23 mouse cellular contexts compared by ENCODE assay signal in the genomic region with DNA sequence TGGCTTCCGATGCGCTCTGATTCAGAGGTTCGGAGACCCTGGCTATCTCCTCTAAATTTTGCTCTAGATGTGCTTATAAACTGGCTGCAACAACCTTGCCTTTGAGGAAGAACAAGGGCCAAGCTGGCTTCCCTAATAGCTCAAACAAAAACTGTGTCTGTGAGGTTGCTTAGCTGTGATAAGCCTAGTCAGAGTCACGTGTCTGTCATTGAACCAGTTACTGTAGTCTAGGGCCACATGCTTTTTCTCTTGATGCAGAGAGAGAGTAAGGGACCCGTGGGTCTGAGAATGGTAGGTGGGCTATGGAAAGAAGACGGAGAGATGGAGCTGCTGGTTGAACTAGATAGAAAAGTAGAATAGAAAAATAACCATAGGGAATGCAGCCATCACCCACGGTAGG. TPM values are rescaled to one million over a fixed set of nuclear protein-coding genes. Genes with fewer than 3 reads are reported as not detected.
A peak's percentile ranks its signal among the peaks of the same experiment; 100 is the strongest.
DNase-seq lines count a peak whose midpoint lies in the region; ATAC-seq lines count a peak whose summit lies in the region.
"Had no signal": no experiment of that assay in that cellular context is flagged by ENCODE, and none has a peak within 500 bp of the region (broad histone marks: within the 10 kb centered on the region; RNA-seq: fewer than 3 reads in every experiment).

No protein-coding gene starts in this region.

- no peak overlapping the region for H3K9ac ChIP-seq in liver, embryonic 11.5 days (ENCODE audit: low read depth, low read length)
- H3K9ac ChIP-seq in liver, embryonic 12.5 days: no peak overlapping the region
- no peak overlapping the region for H3K9ac ChIP-seq in limb, embryonic 15.5 days
- H3K9ac ChIP-seq: forebrain, embryonic 13.5 days; heart, embryonic 13.5 days; hindbrain, embryonic 12.5 days; hindbrain, embryonic 15.5 days had no signal

- no peaks in the 10 kb centered on the region for H3K9me3 ChIP-seq in liver, embryonic 11.5 days (ENCODE audit: control insufficient read depth, low read length)
- no peaks in the 10 kb centered on the region for H3K9me3 ChIP-seq in liver, embryonic 12.5 days (replicated peaks)
- H3K9me3 ChIP-seq in limb, embryonic 10.5 days (replicated peaks): no peaks in the 10 kb centered on the region
- no peaks in the 10 kb centered on the region for H3K9me3 ChIP-seq in limb, embryonic 15.5 days
- H3K9me3 ChIP-seq: forebrain, embryonic 10.5 days; forebrain, embryonic 13.5 days; heart, embryonic 13.5 days; hindbrain, embryonic 12.5 days; hindbrain, embryonic 15.5 days had no signal

- no peak overlapping the region for H3K4me3 ChIP-seq in liver, embryonic 11.5 days (ENCODE audit: low read depth, low read length)
- H3K4me3 ChIP-seq in liver, embryonic 12.5 days: no peak overlapping the region
- no peak overlapping the region for H3K4me3 ChIP-seq in limb, embryonic 10.5 days
- H3K4me3 ChIP-seq in limb, embryonic 15.5 days: no peak overlapping the region
- H3K4me3 ChIP-seq: forebrain, embryonic 10.5 days; forebrain, embryonic 13.5 days; heart, embryonic 13.5 days; hindbrain, embryonic 12.5 days; hindbrain, embryonic 15.5 days had no signal

- H3K4me1 ChIP-seq in liver, embryonic 11.5 days (replicated peaks; ENCODE audit: control insufficient read depth, insufficient read depth, low read length): peaks cover 14% of the 10 kb centered on the region
- peaks cover 67% of the 10 kb centered on the region for H3K4me1 ChIP-seq in liver, embryonic 12.5 days
- peaks cover 78% of the 10 kb centered on the region for H3K4me1 ChIP-seq in limb, embryonic 10.5 days
- peaks cover 62% of the 10 kb centered on the region for H3K4me1 ChIP-seq in limb, embryonic 15.5 days

- no peak overlapping the region for H3K4me2 ChIP-seq in liver, embryonic 11.5 days
- no peak overlapping the region for H3K4me2 ChIP-seq in liver, embryonic 12.5 days
- H3K4me2 ChIP-seq in limb, embryonic 15.5 days: no peak overlapping the region
- H3K4me2 ChIP-seq: forebrain, embryonic 13.5 days; heart, embryonic 13.5 days; hindbrain, embryonic 12.5 days; hindbrain, embryonic 15.5 days had no signal

- 0 out of 2 replicates have a peak, but pooled peaks have one; percentile 51 for ATAC-seq in liver, embryonic 11.5 days (replicated peaks; ENCODE audit: low FRiP score)
- no peak for ATAC-seq in liver, embryonic 12.5 days
- no peak for ATAC-seq in limb, embryonic 15.5 days (ENCODE audit: insufficient number of reproducible peaks, low FRiP score, low TSS enrichment, low read depth)
- ATAC-seq: CD4-positive, CD25-positive, alpha-beta regulatory T cell, adult 4 months; forebrain, embryonic 13.5 days; forebrain, embryonic 16.5 days; intestine, postnatal 0 days had no signal

- H3K36me3 ChIP-seq in liver, embryonic 11.5 days (ENCODE audit: control insufficient read depth, insufficient read depth, low read length): no peaks in the 10 kb centered on the region
- no peaks in the 10 kb centered on the region for H3K36me3 ChIP-seq in liver, embryonic 12.5 days
- H3K36me3 ChIP-seq in limb, embryonic 10.5 days: no peaks in the 10 kb centered on the region
- H3K36me3 ChIP-seq in limb, embryonic 15.5 days: no peaks in the 10 kb centered on the region
- H3K36me3 ChIP-seq: forebrain, embryonic 10.5 days; heart, embryonic 13.5 days; hindbrain, embryonic 12.5 days; hindbrain, embryonic 15.5 days had no signal

- H3K27me3 ChIP-seq in liver, embryonic 11.5 days (replicated peaks; ENCODE audit: control insufficient read depth, insufficient read depth, low read length): 0 out of 2 replicates have a peak, but pooled peaks cover 2% of the 10 kb centered on the region
- H3K27me3 ChIP-seq in liver, embryonic 12.5 days (replicated peaks): no peaks in the 10 kb centered on the region; the same call in 1 of the 2 replicates
- no peaks in the 10 kb centered on the region for H3K27me3 ChIP-seq in limb, embryonic 10.5 days (ENCODE audit: low read depth, poor library complexity, severe bottlenecking)
- no peaks in the 10 kb centered on the region for H3K27me3 ChIP-seq in limb, embryonic 15.5 days
- H3K27me3 ChIP-seq: forebrain, embryonic 13.5 days; hindbrain, embryonic 12.5 days; hindbrain, embryonic 15.5 days; Patski had no signal

- DNase-seq in liver, embryonic 11.5 days (ENCODE audit: low spot score): no peak
- no peak for DNase-seq in limb, embryonic 10.5 days (ENCODE audit: low spot score)
- no peak for DNase-seq in retina, embryonic 14.5 days (ENCODE audit: low spot score)
- DNase-seq in cerebellum, adult 11-12 months: no peak
- DNase-seq in adipocyte (ENCODE audit: low spot score): no peak
- DNase-seq: adrenal gland, adult 8-10 months; adrenal gland, postnatal 25 days; cerebellum, adult 18-20 months; cerebellum, adult 9-10 months; cerebellum, postnatal 14 days; gastrocnemius, postnatal 10 days; heart, postnatal 14 days had no signal

- no peak overlapping the region for H3K27ac ChIP-seq in liver, embryonic 11.5 days (ENCODE audit: low read depth, low read length)
- H3K27ac ChIP-seq in liver, embryonic 12.5 days: no peak overlapping the region
- peak overlapping the region; percentile 65; the same call in 1 of the 2 replicates for H3K27ac ChIP-seq in limb, embryonic 10.5 days
- peak overlapping the region; percentile 88 for H3K27ac ChIP-seq in limb, embryonic 15.5 days
- H3K27ac ChIP-seq: forebrain, embryonic 10.5 days; forebrain, embryonic 13.5 days; hindbrain, embryonic 12.5 days; hindbrain, embryonic 15.5 days had no signal

- WGBS in liver, embryonic 11.5 days: 76% methylated on average over 7 of the region's 7 CpGs
- WGBS in liver, embryonic 12.5 days (ENCODE audit: insufficient replicate concordance): 66% methylated on average over 7 of the region's 7 CpGs
- 89% methylated on average over 7 of the region's 7 CpGs for WGBS in limb, embryonic 10.5 days
- WGBS in limb, embryonic 15.5 days: 87% methylated on average over 7 of the region's 7 CpGs

RNA-seq across cellular contexts. Expression of a gene that starts 24.5 kb away (rescaled TPM):
- 4.6 and 5.4 TPM in 2 replicates for polyA plus RNA-seq in liver, embryonic 11.5 days (2014; fragmentation: Nextera tagmentation; extraction: Ambion mirVana)
- 4.1 and 4.5 TPM in 2 replicates for polyA plus RNA-seq in liver, embryonic 12.5 days (2016; fragmentation: Nextera tagmentation; extraction: Ambion mirVana)
- 14.2 and 17.6 TPM in 2 replicates for polyA plus RNA-seq in limb, embryonic 10.5 days (2016; fragmentation: Nextera tagmentation; extraction: Ambion mirVana)
- 16.7 and 16.9 TPM in 2 replicates for polyA plus RNA-seq in limb, embryonic 15.5 days (2015; fragmentation: Nextera tagmentation; extraction: Ambion mirVana)

Comparison
In these comparisons a context has a peak if more than half of its experiments do, and no peak if none do; other contexts are left out.
1. H3K27ac ChIP-seq: peak in limb, embryonic 10.5 days (single experiment) and limb, embryonic 15.5 days (single experiment); none in liver, embryonic 11.5 days (single experiment) and liver, embryonic 12.5 days (single experiment).